Mouse (Mus musculus): ENCODE data around the gene Gcm2. TPM values are rescaled to one million over a fixed set of nuclear protein-coding genes. Genes with fewer than 3 reads are reported as not detected.

Gcm2 gene
- polyA plus RNA-seq, 1 experiment from 2014 or later, result not detected

- WGBS, result 80% methylated on average over 5 of the region's 5 CpGs
- no peaks in the 10 kb centered on the region for H3K9me3 ChIP-seq (ENCODE audit: control insufficient read depth, low read length)
- H3K4me1 ChIP-seq (replicated peaks; ENCODE audit: control insufficient read depth, insufficient read depth, low read length), result peaks cover 2% of the 10 kb centered on the region; the same call in 1 of the 2 replicates
Measured at GRCm38 (mm10) chr13:41073819-41074218, 37.0 kb downstream of the Gcm2 start.

GRCm38 (mm10) chr13:41071617-41072016, 39.2 kb downstream of the Gcm2 start:
- H3K9ac ChIP-seq (ENCODE audit: low read depth, low read length), result no peak overlapping the region
- H3K4me1 ChIP-seq (replicated peaks; ENCODE audit: control insufficient read depth, insufficient read depth, low read length), result no peaks in the 10 kb centered on the region
- H3K27me3 ChIP-seq (replicated peaks; ENCODE audit: control insufficient read depth, insufficient read depth, low read length), result no peaks in the 10 kb centered on the region
- H3K27ac ChIP-seq (ENCODE audit: low read depth, low read length), result no peak overlapping the region
- WGBS, result 89% methylated on average over 11 of the region's 11 CpGs
- H3K4me2 ChIP-seq, result no peak overlapping the region
- DNase-seq (ENCODE audit: low spot score) (no peak), ATAC-seq (replicated peaks; ENCODE audit: low FRiP score) (no peak)
- H3K9me3 ChIP-seq (ENCODE audit: control insufficient read depth, low read length), result no peaks in the 10 kb centered on the region
- no peaks in the 10 kb centered on the region for H3K36me3 ChIP-seq (ENCODE audit: control insufficient read depth, insufficient read depth, low read length)
- no peak overlapping the region for H3K4me3 ChIP-seq (ENCODE audit: low read depth, low read length)

More at GRCm38 (mm10) chr13:41073819-41074218, 37.0 kb downstream of the Gcm2 start:
- ATAC-seq (replicated peaks; ENCODE audit: low FRiP score) (no peak), DNase-seq (ENCODE audit: low spot score) (no peak)
- Histone ChIP-seq H3K36me3 (ENCODE audit: control insufficient read depth, insufficient read depth, low read length) (no peaks in the 10 kb centered on the region), H3K27me3 (replicated peaks; ENCODE audit: control insufficient read depth, insufficient read depth, low read length) (peaks cover 15% of the 10 kb centered on the region), H3K9ac (ENCODE audit: low read depth, low read length) (no peak overlapping the region), H3K27ac (ENCODE audit: low read depth, low read length) (no peak overlapping the region), H3K4me2 (no peak overlapping the region), H3K4me3 (ENCODE audit: low read depth, low read length) (no peak overlapping the region)

- Histone ChIP-seq H3K9ac (ENCODE audit: low read depth, low read length) (no peak overlapping the region), H3K4me3 (ENCODE audit: low read depth, low read length) (no peak overlapping the region), H3K4me2 (no peak overlapping the region), H3K27me3 (replicated peaks; ENCODE audit: control insufficient read depth, insufficient read depth, low read length) (no peaks in the 10 kb centered on the region), H3K9me3 (ENCODE audit: control insufficient read depth, low read length) (no peaks in the 10 kb centered on the region), H3K4me1 (replicated peaks; ENCODE audit: control insufficient read depth, insufficient read depth, low read length) (no peaks in the 10 kb centered on the region), H3K36me3 (ENCODE audit: control insufficient read depth, insufficient read depth, low read length) (no peaks in the 10 kb centered on the region), H3K27ac (ENCODE audit: low read depth, low read length) (no peak overlapping the region)
- 89% methylated on average over 4 of the region's 4 CpGs for WGBS
- no peak for DNase-seq (ENCODE audit: low spot score)
- ATAC-seq (replicated peaks; ENCODE audit: low FRiP score), result no peak
Measured at GRCm38 (mm10) chr13:41067618-41068017, 43.2 kb downstream of the Gcm2 start.

DNA sequence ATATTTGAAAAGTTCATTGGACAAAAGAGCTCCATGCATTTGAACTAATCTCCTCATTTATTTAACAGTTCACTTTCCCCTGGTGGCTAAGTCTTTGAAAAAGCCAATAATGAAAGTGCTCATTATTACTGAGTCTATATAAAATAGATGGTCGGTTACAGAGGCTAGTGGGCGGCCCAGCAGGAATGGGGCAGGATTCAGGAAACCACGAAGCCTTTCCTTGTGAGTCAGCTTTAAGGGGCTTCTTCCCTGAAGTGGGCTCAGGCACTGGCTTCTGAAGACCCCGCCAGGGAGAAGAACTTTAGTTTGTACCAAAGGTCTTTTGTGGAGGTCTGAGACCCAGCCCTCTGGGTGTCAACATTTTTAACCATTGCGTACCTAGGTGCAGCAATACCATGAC, 58.9 kb downstream of the Gcm2 start:
- DNase-seq (ENCODE audit: low spot score), result no peak
- Histone ChIP-seq H3K36me3 (ENCODE audit: control insufficient read depth, insufficient read depth, low read length) (no peaks in the 10 kb centered on the region), H3K4me2 (no peak overlapping the region), H3K27ac (ENCODE audit: low read depth, low read length) (no peak overlapping the region), H3K27me3 (replicated peaks; ENCODE audit: control insufficient read depth, insufficient read depth, low read length) (no peaks in the 10 kb centered on the region), H3K4me1 (replicated peaks; ENCODE audit: control insufficient read depth, insufficient read depth, low read length) (no peaks in the 10 kb centered on the region; the same call in 1 of the 2 replicates), H3K4me3 (ENCODE audit: low read depth, low read length) (no peak overlapping the region), H3K9ac (ENCODE audit: low read depth, low read length) (no peak overlapping the region), H3K9me3 (ENCODE audit: control insufficient read depth, low read length) (no peaks in the 10 kb centered on the region)
- no peak for ATAC-seq (replicated peaks; ENCODE audit: low FRiP score)
- 62% methylated on average over 5 of the region's 5 CpGs for WGBS

Other genes with a start within 250 kb of the Gcm2 start
- gene Pak1ip1, start 110.0 kb downstream of the Gcm2 start, polyA plus RNA-seq (2014; fragmentation: Nextera tagmentation; extraction: Ambion mirVana), result 105 and 109 TPM in 2 replicates
- 954 and 957 TPM in 2 replicates for gene Tmem14c, start 94.7 kb downstream of the Gcm2 start, polyA plus RNA-seq (2014; fragmentation: Nextera tagmentation; extraction: Ambion mirVana)
- gene Mak, start 31.3 kb downstream of the Gcm2 start, polyA plus RNA-seq (2014; fragmentation: Nextera tagmentation; extraction: Ambion mirVana), result 0.34 and 0.56 TPM in 2 replicates
- gene Sycp2l, start 3.3 kb upstream of the Gcm2 start, polyA plus RNA-seq (2014; fragmentation: Nextera tagmentation; extraction: Ambion mirVana), result not detected in 2 replicates
- gene Elovl2, start 109.4 kb upstream of the Gcm2 start, polyA plus RNA-seq (2014; fragmentation: Nextera tagmentation; extraction: Ambion mirVana), result 32.5 and 38.1 TPM in 2 replicates
- 12.6 and 16.9 TPM in 2 replicates for gene Smim13, start 138.8 kb upstream of the Gcm2 start, polyA plus RNA-seq (2014; fragmentation: Nextera tagmentation; extraction: Ambion mirVana)
- not detected in 2 replicates for gene Gm17364, start 162.9 kb upstream of the Gcm2 start, polyA plus RNA-seq (2014; fragmentation: Nextera tagmentation; extraction: Ambion mirVana)

Data from liver, embryonic 11.5 days (tissue).